Mouse (Mus musculus): ENCODE data around the gene Cd37. TPM values are rescaled to one million over a fixed set of nuclear protein-coding genes. Genes with fewer than 3 reads are reported as not detected.
A peak's percentile ranks its signal among the peaks of the same experiment; 100 is the strongest.

The Cd37 gene
- total and polyA plus RNA-seq, 2 experiments, result 1.4 to 11.5 TPM

- H3K27ac ChIP-seq (replicated peaks; ENCODE audit: insufficient read depth, low read depth, low read length), result no peak overlapping the region
- H3K79me2 ChIP-seq (ENCODE audit: control insufficient read depth, insufficient read depth, low read length), result no peaks in the 10 kb centered on the region
- no peaks in the 10 kb centered on the region for H3K4me1 ChIP-seq (ENCODE audit: control insufficient read depth, insufficient read depth, low read length)
- H3K27me3 ChIP-seq (ENCODE audit: control insufficient read depth, insufficient read depth, low read length), result no peaks in the 10 kb centered on the region
- no peak for DNase-seq (ENCODE audit: extremely low read depth, low read depth, low spot score)
- no peak overlapping the region for H3K4me3 ChIP-seq (ENCODE audit: insufficient read depth, low read depth, low read length)
- no peaks in the 10 kb centered on the region for H3K36me3 ChIP-seq (ENCODE audit: control insufficient read depth, insufficient read depth, low read length)
- whole genome bisulfite sequencing, result 95% methylated on average over 18 of the region's 18 CpGs
- TF ChIP-seq CTCF (IDR thresholded peaks at IDR 0.05; ENCODE audit: low read depth, low read length) (no peak), POLR2A (IDR thresholded peaks at IDR 0.05; ENCODE audit: extremely low read depth, insufficient read depth, low read length) (no peak)
- no peak overlapping the region for H3K9ac ChIP-seq (ENCODE audit: low read depth, low read length)
These were observed 10.4 kb downstream of the Cd37 start for GRCm38 (mm10) chr7:45228548-45228947.

GRCm38 (mm10) chr7:45226421-45226820 is 12.5 kb downstream of the Cd37 start:
- 95% methylated on average over 5 of the region's 5 CpGs for WGBS
- H3K4me1 ChIP-seq (ENCODE audit: control insufficient read depth, insufficient read depth, low read length), result no peaks in the 10 kb centered on the region
- DNase-seq (ENCODE audit: extremely low read depth, low read depth, low spot score), result no peak
- H3K36me3 ChIP-seq (ENCODE audit: control insufficient read depth, insufficient read depth, low read length), result no peaks in the 10 kb centered on the region
- H3K27ac ChIP-seq (replicated peaks; ENCODE audit: insufficient read depth, low read depth, low read length), result no peak overlapping the region
- no peak overlapping the region for H3K9ac ChIP-seq (ENCODE audit: low read depth, low read length)
- no peaks in the 10 kb centered on the region for H3K79me2 ChIP-seq (ENCODE audit: control insufficient read depth, insufficient read depth, low read length)
- H3K4me3 ChIP-seq (ENCODE audit: insufficient read depth, low read depth, low read length), result no peak overlapping the region
- TF ChIP-seq CTCF (IDR thresholded peaks at IDR 0.05; ENCODE audit: low read depth, low read length) (no peak), POLR2A (IDR thresholded peaks at IDR 0.05; ENCODE audit: extremely low read depth, insufficient read depth, low read length) (no peak)
- H3K27me3 ChIP-seq (ENCODE audit: control insufficient read depth, insufficient read depth, low read length), result no peaks in the 10 kb centered on the region

GRCm38 (mm10) chr7:45224826-45225225 is 14.1 kb downstream of the Cd37 start:
- no peak for DNase-seq (ENCODE audit: extremely low read depth, low read depth, low spot score)
- Histone ChIP-seq H3K27me3 (ENCODE audit: control insufficient read depth, insufficient read depth, low read length) (no peaks in the 10 kb centered on the region), H3K4me3 (ENCODE audit: insufficient read depth, low read depth, low read length) (no peak overlapping the region), H3K4me1 (ENCODE audit: control insufficient read depth, insufficient read depth, low read length) (no peaks in the 10 kb centered on the region), H3K79me2 (ENCODE audit: control insufficient read depth, insufficient read depth, low read length) (no peaks in the 10 kb centered on the region), H3K36me3 (ENCODE audit: control insufficient read depth, insufficient read depth, low read length) (no peaks in the 10 kb centered on the region), H3K9ac (ENCODE audit: low read depth, low read length) (no peak overlapping the region), H3K27ac (replicated peaks; ENCODE audit: insufficient read depth, low read depth, low read length) (no peak overlapping the region)
- 93% methylated on average over 7 of the region's 7 CpGs for WGBS
- TF ChIP-seq POLR2A (IDR thresholded peaks at IDR 0.05; ENCODE audit: extremely low read depth, insufficient read depth, low read length), result no peak
- no peak for TF ChIP-seq CTCF (IDR thresholded peaks at IDR 0.05; ENCODE audit: low read depth, low read length)

GRCm38 (mm10) chr7:45221680-45222079 is 17.2 kb downstream of the Cd37 start:
- no peak overlapping the region for H3K27ac ChIP-seq (replicated peaks; ENCODE audit: insufficient read depth, low read depth, low read length)
- no peaks in the 10 kb centered on the region for H3K27me3 ChIP-seq (ENCODE audit: control insufficient read depth, insufficient read depth, low read length)
- H3K9ac ChIP-seq (ENCODE audit: low read depth, low read length), result no peak overlapping the region
- no peak overlapping the region for H3K4me3 ChIP-seq (ENCODE audit: insufficient read depth, low read depth, low read length)
- H3K79me2 ChIP-seq (ENCODE audit: control insufficient read depth, insufficient read depth, low read length), result no peaks in the 10 kb centered on the region
- no peak for TF ChIP-seq CTCF (IDR thresholded peaks at IDR 0.05; ENCODE audit: low read depth, low read length)
- TF ChIP-seq POLR2A (IDR thresholded peaks at IDR 0.05; ENCODE audit: extremely low read depth, insufficient read depth, low read length), result no peak
- H3K4me1 ChIP-seq (ENCODE audit: control insufficient read depth, insufficient read depth, low read length), result no peaks in the 10 kb centered on the region
- H3K36me3 ChIP-seq (ENCODE audit: control insufficient read depth, insufficient read depth, low read length), result no peaks in the 10 kb centered on the region
- DNase-seq (ENCODE audit: extremely low read depth, low read depth, low spot score), result no peak
- WGBS, result 83% methylated on average over 2 of the region's 2 CpGs

GRCm38 (mm10) chr7:45216442-45217183 is 22.3 kb downstream of the Cd37 start:
- Histone ChIP-seq H3K4me1 (ENCODE audit: control insufficient read depth, insufficient read depth, low read length) (peaks cover 3% of the 10 kb centered on the region), H3K9ac (ENCODE audit: low read depth, low read length) (no peak overlapping the region), H3K27ac (replicated peaks; ENCODE audit: insufficient read depth, low read depth, low read length) (no peak overlapping the region), H3K79me2 (ENCODE audit: control insufficient read depth, insufficient read depth, low read length) (no peaks in the 10 kb centered on the region), H3K4me3 (ENCODE audit: insufficient read depth, low read depth, low read length) (peak overlapping the region; percentile 73), H3K36me3 (ENCODE audit: control insufficient read depth, insufficient read depth, low read length) (no peaks in the 10 kb centered on the region), H3K27me3 (ENCODE audit: control insufficient read depth, insufficient read depth, low read length) (peaks cover 3% of the 10 kb centered on the region; the same call in 1 of the 2 replicates)
- WGBS, result 14% methylated on average over 13 of the region's 13 CpGs
- TF ChIP-seq POLR2A (IDR thresholded peaks at IDR 0.05; ENCODE audit: extremely low read depth, insufficient read depth, low read length) (no peak), CTCF (IDR thresholded peaks at IDR 0.05; ENCODE audit: low read depth, low read length) (no peak)
- no peak for DNase-seq (ENCODE audit: extremely low read depth, low read depth, low spot score)

All from liver, adult 2 months (tissue).